Mouse (Mus musculus): ENCODE data around the gene Bysl. TPM values are rescaled to one million over a fixed set of nuclear protein-coding genes. Genes with fewer than 3 reads are reported as not detected.

The Bysl gene
- polyA plus RNA-seq, 1 experiment from 2014 or later, result 9.9 TPM

DNA sequence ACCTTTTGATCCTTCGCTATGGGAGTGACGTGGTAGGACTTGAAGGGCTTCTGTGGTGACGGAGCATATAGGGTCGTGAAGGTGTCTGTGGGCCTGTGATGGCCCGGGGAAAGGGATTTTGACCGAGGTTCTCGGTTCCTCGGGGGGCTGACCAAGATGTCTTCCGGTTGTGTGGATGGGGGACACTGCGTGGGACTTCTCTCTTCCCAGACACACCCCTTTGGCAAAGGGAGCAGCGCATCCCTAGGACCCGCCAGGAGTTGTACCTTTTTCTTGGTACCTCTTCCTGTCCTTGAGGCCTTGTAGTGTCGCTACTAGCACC lies 330 bp upstream of the Bysl start:
- H3K27ac ChIP-seq (ENCODE audit: low read length), result peak overlapping the region; percentile 75; the same call in 1 of the 2 replicates
- no peak for DNase-seq (ENCODE audit: low spot score)
- TF ChIP-seq CTCF (IDR thresholded peaks at IDR 0.05) (no peak), EP300 (IDR thresholded peaks at IDR 0.05) (0 out of 2 replicates have a peak, but pooled peaks have one; percentile 5)
- H3K9ac ChIP-seq (replicated peaks; ENCODE audit: low read depth), result peak overlapping the region; percentile 77
- peaks cover 16% of the 10 kb centered on the region; the same call in 1 of the 2 replicates for H3K4me1 ChIP-seq (ENCODE audit: insufficient read depth, low read depth, low read length)
- under 1% methylated on average over 13 of the region's 13 CpGs for WGBS
- no peaks in the 10 kb centered on the region for H3K27me3 ChIP-seq (replicated peaks; ENCODE audit: insufficient read depth, low read length)
- H3K9me3 ChIP-seq (ENCODE audit: low read length), result no peaks in the 10 kb centered on the region
- peak overlapping the region; percentile 80 for H3K4me3 ChIP-seq (ENCODE audit: low read depth, low read length)
- ATAC-seq, result no peak
- H3K36me3 ChIP-seq (ENCODE audit: insufficient read depth, low read length), result no peaks in the 10 kb centered on the region
- peak overlapping the region; percentile 91 for H3K4me2 ChIP-seq (replicated peaks; ENCODE audit: low read depth, low read length)

DNA sequence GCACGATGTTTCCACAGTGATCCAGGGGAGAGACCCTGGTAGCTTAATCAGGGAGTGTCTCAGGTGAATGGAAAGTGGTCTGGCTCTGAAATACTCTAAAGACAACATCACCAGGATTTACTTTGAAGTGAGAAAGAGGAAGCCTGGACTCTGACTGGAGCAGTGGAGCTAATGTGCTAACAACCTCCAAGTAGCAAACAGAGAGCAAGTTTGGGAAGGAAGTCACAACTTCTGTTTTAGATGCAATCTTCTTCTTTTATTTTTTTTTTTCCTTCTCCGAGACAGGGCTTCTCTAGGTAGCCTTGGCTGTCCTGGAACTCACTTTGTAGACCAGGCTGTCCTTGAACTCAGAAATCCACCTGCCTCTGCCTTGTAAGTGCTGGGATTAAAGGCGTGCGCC lies 2.1 kb downstream of the Bysl start:
- Histone ChIP-seq H3K9ac (replicated peaks; ENCODE audit: low read depth) (no peak overlapping the region), H3K27me3 (replicated peaks; ENCODE audit: insufficient read depth, low read length) (no peaks in the 10 kb centered on the region), H3K4me2 (replicated peaks; ENCODE audit: low read depth, low read length) (no peak overlapping the region), H3K4me1 (ENCODE audit: insufficient read depth, low read depth, low read length) (peaks cover 16% of the 10 kb centered on the region; the same call in 1 of the 2 replicates), H3K27ac (ENCODE audit: low read length) (no peak overlapping the region), H3K4me3 (ENCODE audit: low read depth, low read length) (no peak overlapping the region), H3K36me3 (ENCODE audit: insufficient read depth, low read length) (no peaks in the 10 kb centered on the region), H3K9me3 (ENCODE audit: low read length) (no peaks in the 10 kb centered on the region)
- ATAC-seq (no peak), DNase-seq (ENCODE audit: low spot score) (no peak)
- 90% methylated on average over 4 of the region's 4 CpGs for WGBS
- TF ChIP-seq CTCF (IDR thresholded peaks at IDR 0.05), result no peak
- TF ChIP-seq EP300 (IDR thresholded peaks at IDR 0.05), result no peak

DNA sequence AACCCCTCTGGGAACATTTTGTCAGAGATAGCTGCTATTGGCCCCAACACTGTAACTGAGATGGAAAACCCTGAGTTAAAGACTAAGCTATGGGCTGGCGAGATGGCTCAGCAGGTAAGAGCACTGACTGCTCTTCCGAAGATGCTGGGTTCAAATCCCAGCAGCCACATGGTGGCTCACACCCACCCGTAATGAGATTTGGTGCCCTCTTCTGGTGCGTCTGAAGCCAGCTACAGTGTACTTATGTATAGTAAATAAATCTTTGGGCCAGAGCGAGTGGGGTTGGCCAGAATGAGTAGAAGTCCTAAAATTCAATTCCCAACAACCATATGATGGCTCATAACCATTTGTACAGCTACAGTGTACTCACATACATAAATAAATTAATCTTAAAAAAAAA lies 5.1 kb downstream of the Bysl start:
- Histone ChIP-seq H3K9ac (replicated peaks; ENCODE audit: low read depth) (no peak overlapping the region), H3K4me2 (replicated peaks; ENCODE audit: low read depth, low read length) (no peak overlapping the region), H3K4me1 (ENCODE audit: insufficient read depth, low read depth, low read length) (peaks cover 7% of the 10 kb centered on the region; the same call in 1 of the 2 replicates), H3K36me3 (ENCODE audit: insufficient read depth, low read length) (0 out of 2 replicates have a peak, but pooled peaks cover 13% of the 10 kb centered on the region), H3K27ac (ENCODE audit: low read length) (no peak overlapping the region), H3K27me3 (replicated peaks; ENCODE audit: insufficient read depth, low read length) (no peaks in the 10 kb centered on the region), H3K9me3 (ENCODE audit: low read length) (no peaks in the 10 kb centered on the region), H3K4me3 (ENCODE audit: low read depth, low read length) (no peak overlapping the region)
- ATAC-seq, result no peak
- WGBS, result 67% methylated on average over 5 of the region's 5 CpGs
- DNase-seq (ENCODE audit: low spot score), result no peak
- TF ChIP-seq CTCF (IDR thresholded peaks at IDR 0.05) (peak; percentile 58), EP300 (IDR thresholded peaks at IDR 0.05) (no peak)

DNA sequence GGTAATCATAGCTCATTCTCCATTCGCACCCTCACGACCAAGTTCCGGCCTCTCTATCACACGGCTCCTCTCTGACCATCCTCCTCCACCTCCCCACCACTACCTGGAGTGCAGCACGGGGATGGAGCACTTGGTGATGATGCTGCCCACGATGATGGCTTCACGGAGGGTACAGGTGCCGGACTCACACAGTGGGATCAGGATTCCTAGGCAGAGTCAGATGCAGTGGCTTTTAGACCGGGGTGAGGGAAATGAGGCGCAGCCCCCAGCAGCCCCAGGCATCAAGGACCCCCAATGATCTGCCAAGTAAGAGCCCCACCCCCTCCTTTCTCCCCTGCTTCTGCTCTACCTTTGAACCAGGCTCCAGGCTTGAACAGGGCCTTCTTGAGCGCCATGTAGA lies 9.0 kb downstream of the Bysl start:
- Histone ChIP-seq H3K4me3 (ENCODE audit: low read depth, low read length) (no peak overlapping the region), H3K27me3 (replicated peaks; ENCODE audit: insufficient read depth, low read length) (no peaks in the 10 kb centered on the region), H3K9me3 (ENCODE audit: low read length) (no peaks in the 10 kb centered on the region), H3K36me3 (ENCODE audit: insufficient read depth, low read length) (0 out of 2 replicates have a peak, but pooled peaks cover 18% of the 10 kb centered on the region), H3K4me1 (ENCODE audit: insufficient read depth, low read depth, low read length) (peaks cover 9% of the 10 kb centered on the region; the same call in 1 of the 2 replicates), H3K27ac (ENCODE audit: low read length) (no peak overlapping the region), H3K4me2 (replicated peaks; ENCODE audit: low read depth, low read length) (no peak overlapping the region), H3K9ac (replicated peaks; ENCODE audit: low read depth) (no peak overlapping the region)
- TF ChIP-seq CTCF (IDR thresholded peaks at IDR 0.05) (no peak), EP300 (IDR thresholded peaks at IDR 0.05) (no peak)
- DNase-seq (ENCODE audit: low spot score), result no peak
- 90% methylated on average over 11 of the region's 11 CpGs for WGBS
- ATAC-seq, result no peak

DNA sequence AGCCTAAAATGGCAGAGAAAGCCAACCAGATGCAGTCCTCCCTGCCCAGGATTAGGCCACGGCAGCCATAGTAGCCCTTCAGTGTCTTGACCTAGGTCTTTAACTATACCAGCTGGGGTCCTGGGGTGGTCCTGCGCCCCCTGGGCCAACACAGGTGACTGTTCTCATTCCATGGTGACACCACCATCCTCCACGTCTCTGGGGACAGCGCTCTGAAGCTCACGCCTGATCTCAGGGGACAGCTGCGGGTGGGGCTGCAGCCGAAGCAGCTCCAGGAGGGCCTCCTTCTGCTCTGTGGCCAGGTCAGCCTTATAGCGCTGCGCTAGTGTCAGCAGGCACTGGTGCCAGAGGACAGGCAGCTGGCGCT lies 9.9 kb downstream of the Bysl start:
- H3K27me3 ChIP-seq (replicated peaks; ENCODE audit: insufficient read depth, low read length), result no peaks in the 10 kb centered on the region
- ATAC-seq (no peak), DNase-seq (ENCODE audit: low spot score) (no peak)
- no peak overlapping the region for H3K9ac ChIP-seq (replicated peaks; ENCODE audit: low read depth)
- H3K36me3 ChIP-seq (ENCODE audit: insufficient read depth, low read length), result 0 out of 2 replicates have a peak, but pooled peaks cover 18% of the 10 kb centered on the region
- no peak for TF ChIP-seq EP300 (IDR thresholded peaks at IDR 0.05)
- no peak for TF ChIP-seq CTCF (IDR thresholded peaks at IDR 0.05)
- 0 out of 2 replicates have a peak overlapping the region, but pooled peaks have one; percentile 20 for H3K27ac ChIP-seq (ENCODE audit: low read length)
- WGBS, result 88% methylated on average over 10 of the region's 10 CpGs
- H3K4me2 ChIP-seq (replicated peaks; ENCODE audit: low read depth, low read length), result no peak overlapping the region
- no peaks in the 10 kb centered on the region for H3K9me3 ChIP-seq (ENCODE audit: low read length)
- H3K4me3 ChIP-seq (ENCODE audit: low read depth, low read length), result no peak overlapping the region
- peaks cover 16% of the 10 kb centered on the region; the same call in 1 of the 2 replicates for H3K4me1 ChIP-seq (ENCODE audit: insufficient read depth, low read depth, low read length)

DNA sequence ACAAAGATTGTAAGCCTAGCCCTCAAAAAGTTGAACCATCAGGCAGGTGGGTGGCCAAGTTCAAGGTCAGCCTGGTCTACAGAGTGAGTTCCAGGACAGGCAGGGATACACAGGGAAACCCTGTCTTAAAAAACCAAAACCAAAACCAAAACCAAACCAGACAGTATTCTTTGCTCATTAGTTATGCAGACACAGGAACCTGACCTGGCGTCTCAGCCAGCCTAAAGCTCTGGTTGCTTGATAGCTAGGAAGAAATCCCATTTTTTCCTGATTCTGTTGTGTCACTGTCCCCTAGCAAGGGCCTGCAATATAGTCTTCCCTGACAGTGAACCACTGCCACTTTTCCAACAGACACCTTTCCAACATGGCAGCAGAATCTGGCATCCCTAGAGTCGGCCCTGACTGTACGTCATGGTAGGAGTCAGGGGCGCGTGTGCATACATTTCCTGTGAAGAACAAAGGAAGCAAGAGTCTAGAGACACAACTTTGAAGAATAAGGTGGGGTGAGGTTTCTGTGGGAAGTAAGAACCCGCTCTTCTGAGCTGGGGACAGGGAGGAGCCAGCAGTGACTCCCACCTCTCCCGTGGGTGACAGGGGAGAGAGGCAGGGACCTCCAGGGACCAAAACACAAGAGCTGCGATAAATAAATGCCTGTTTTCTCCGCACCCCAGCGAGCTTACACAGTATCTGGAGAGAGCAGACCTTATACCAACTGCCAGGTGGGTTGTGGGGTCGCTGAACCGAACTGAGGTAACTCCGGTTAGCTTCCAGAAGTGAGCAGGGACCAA lies 10.5 kb downstream of the Bysl start:
- no peaks in the 10 kb centered on the region for H3K27me3 ChIP-seq (replicated peaks; ENCODE audit: insufficient read depth, low read length)
- H3K4me3 ChIP-seq (ENCODE audit: low read depth, low read length), result no peak overlapping the region
- H3K9ac ChIP-seq (replicated peaks; ENCODE audit: low read depth), result no peak overlapping the region
- ATAC-seq (no peak), DNase-seq (ENCODE audit: low spot score) (no peak)
- TF ChIP-seq CTCF (IDR thresholded peaks at IDR 0.05) (no peak), EP300 (IDR thresholded peaks at IDR 0.05) (no peak)
- no peaks in the 10 kb centered on the region for H3K9me3 ChIP-seq (ENCODE audit: low read length)
- H3K36me3 ChIP-seq (ENCODE audit: insufficient read depth, low read length), result 0 out of 2 replicates have a peak, but pooled peaks cover 18% of the 10 kb centered on the region
- WGBS, result 82% methylated on average over 13 of the region's 13 CpGs
- peaks cover 22% of the 10 kb centered on the region for H3K4me1 ChIP-seq (ENCODE audit: insufficient read depth, low read depth, low read length)
- H3K4me2 ChIP-seq (replicated peaks; ENCODE audit: low read depth, low read length), result no peak overlapping the region
- 0 out of 2 replicates have a peak overlapping the region, but pooled peaks have one; percentile 20 for H3K27ac ChIP-seq (ENCODE audit: low read length)
